Mouse (Mus musculus) CH12.LX (cell line): ENCODE measurements at regions not wholly inside any gene's neighbourhood (a gene's known extent, or its start where the extent isn't known, plus 50 kb on each side); places are given as distances from the start of the nearest gene placed in this dataset.

ENCODE experiments used
- DNase-seq: peaks from one replicate; pipeline ENCODE4 v3.0.0-alpha.2; 2013; ENCODE audit errors: extremely low read depth
- H3K27ac ChIP-seq: 2 replicates; pipeline ENCODE4 v1.5.1; 2012; ENCODE audit warnings: low read depth, mild to moderate bottlenecking, control low read depth, moderate library complexity; ENCODE audit not compliant: insufficient read depth
- H3K27me3 ChIP-seq: replicated peaks from 2 replicates; pipeline ENCODE3; 2012; ENCODE audit warnings: inconsistent platforms
- H3K36me3 ChIP-seq, 2 experiments: replicated peaks in 1 of 2; 2 replicates each; pipeline versions ENCODE3 to v1.6.1; 2012; ENCODE audit warnings: inconsistent platforms in 1 of 2, low read length in 1 of 2, mild to moderate bottlenecking in 1 of 2, mixed read lengths in 1 of 2, moderate library complexity in 1 of 2; ENCODE audit not compliant: control insufficient read depth in 1 of 2, insufficient read depth in 1 of 2
- H3K4me1 ChIP-seq, 2 experiments: 2 replicates each; pipeline ENCODE4 v1.6.1; 2012; ENCODE audit warnings: inconsistent platforms in 1 of 2, moderate library complexity in 1 of 2; ENCODE audit not compliant: insufficient read depth in 2 of 2, control insufficient read depth in 1 of 2
- H3K4me2 ChIP-seq: 2 replicates; pipeline ENCODE4 v1.6.1; 2012; ENCODE audit warnings: low read depth, mild to moderate bottlenecking, control low read depth; ENCODE audit not compliant: poor library complexity, insufficient read depth, severe bottlenecking
- H3K4me3 ChIP-seq, 3 experiments: fragments of 150-350 bp in 1 of 3; sonication (generic) in 1 of 3; replicated peaks in 1 of 3; 2 replicates each; pipeline versions ENCODE3 to v1.5.1; 2011 to 2012; ENCODE audit warnings: low read depth in 2 of 3, low read length in 2 of 3, mild to moderate bottlenecking in 2 of 3, moderate library complexity in 2 of 3, control low read depth in 1 of 3, improper control_type of control experiment in 1 of 3, inconsistent platforms in 1 of 3, mixed read lengths in 1 of 3; ENCODE audit not compliant: poor library complexity in 1 of 3
- H3K79me2 ChIP-seq: replicated peaks from 2 replicates; pipeline ENCODE4 v1.6.1; 2012; ENCODE audit warnings: mild to moderate bottlenecking, moderate library complexity; ENCODE audit not compliant: control insufficient read depth, poor library complexity, insufficient read depth, severe bottlenecking; ENCODE audit errors: extremely low read depth
- H3K9ac ChIP-seq: 2 replicates; pipeline ENCODE4 v1.6.1; 2012; ENCODE audit warnings: low read depth, mild to moderate bottlenecking, control low read depth, moderate library complexity; ENCODE audit not compliant: insufficient read depth
- H3K9me3 ChIP-seq: replicated peaks from 2 replicates; pipeline ENCODE3; 2012; ENCODE audit warnings: low read length, inconsistent platforms, mixed read lengths
- BHLHE40 ChIP-seq: IDR thresholded peaks from 2 replicates; pipeline ENCODE4 v1.6.1; 2011; ENCODE audit warnings: mild to moderate bottlenecking, low read depth, low read length, improper control_type of control experiment
- CHD1 ChIP-seq: IDR thresholded peaks from 2 replicates; pipeline ENCODE4 v1.6.1; 2012; ENCODE audit warnings: low read depth, low read length, improper control_type of control experiment, inconsistent platforms
- CHD2 ChIP-seq: IDR thresholded peaks from 2 replicates; pipeline ENCODE4 v1.6.1; 2011; ENCODE audit warnings: low read length, improper control_type of control experiment
- E2F4 ChIP-seq: IDR thresholded peaks from 2 replicates; pipeline ENCODE4 v1.6.1; 2011; ENCODE audit warnings: low read depth, low read length, improper control_type of control experiment; ENCODE audit not compliant: insufficient replicate concordance
- ELF1 ChIP-seq: IDR thresholded peaks from 2 replicates; pipeline ENCODE4 v1.6.1; 2014; ENCODE audit warnings: low read depth, mild to moderate bottlenecking, inconsistent platforms, low read length, improper control_type of control experiment
- ETS1 ChIP-seq: conservative IDR thresholded peaks from 2 replicates; pipeline ENCODE4 v1.6.1; 2012; ENCODE audit warnings: low read depth, mild to moderate bottlenecking, inconsistent platforms, low read length, improper control_type of control experiment, moderate library complexity
- GABPA ChIP-seq: IDR thresholded peaks from 2 replicates; pipeline ENCODE4 v1.6.1; 2012; ENCODE audit warnings: low read depth, low read length, improper control_type of control experiment, inconsistent platforms; ENCODE audit not compliant: insufficient replicate concordance
- HCFC1 ChIP-seq: IDR thresholded peaks from 2 replicates; pipeline ENCODE4 v1.6.1; 2012; ENCODE audit warnings: low read depth, mild to moderate bottlenecking, inconsistent platforms, low read length, improper control_type of control experiment
- IRF4 ChIP-seq: IDR thresholded peaks from 2 replicates; pipeline ENCODE4 v1.6.1; 2014; ENCODE audit warnings: low read depth, mild to moderate bottlenecking, inconsistent platforms, low read length, improper control_type of control experiment
- KAT2A ChIP-seq: IDR thresholded peaks from 2 replicates; pipeline ENCODE4 v1.6.1; 2012; ENCODE audit warnings: low read length, improper control_type of control experiment, inconsistent platforms; ENCODE audit not compliant: insufficient replicate concordance
- MAFK ChIP-seq: IDR thresholded peaks from 2 replicates; pipeline ENCODE4 v1.6.1; 2011; ENCODE audit warnings: low read length, improper control_type of control experiment; ENCODE audit not compliant: insufficient replicate concordance
- MAX ChIP-seq: IDR thresholded peaks from 2 replicates; pipeline ENCODE4 v1.6.1; 2011; ENCODE audit warnings: low read length, improper control_type of control experiment
- MAZ ChIP-seq: IDR thresholded peaks from 2 replicates; pipeline ENCODE4 v1.6.1; 2012; ENCODE audit warnings: low read depth, mild to moderate bottlenecking, inconsistent platforms, low read length, improper control_type of control experiment, moderate library complexity
- MEF2A ChIP-seq: IDR thresholded peaks from 2 replicates; pipeline ENCODE4 v1.6.1; 2014; ENCODE audit warnings: low read depth, mild to moderate bottlenecking, inconsistent platforms, low read length, improper control_type of control experiment, borderline replicate concordance
- MXI1 ChIP-seq: IDR thresholded peaks from 2 replicates; pipeline ENCODE4 v1.6.1; 2011; ENCODE audit warnings: mild to moderate bottlenecking, low read depth, low read length, improper control_type of control experiment
- MYC ChIP-seq: IDR thresholded peaks from 2 replicates; pipeline ENCODE4 v1.6.1; 2011; ENCODE audit warnings: low read depth, mild to moderate bottlenecking, improper control_type of control experiment, low read length
- NELFE ChIP-seq: IDR thresholded peaks from 2 replicates; pipeline ENCODE4 v1.6.1; 2011; ENCODE audit warnings: low read depth, low read length, improper control_type of control experiment
- POLR2A ChIP-seq: IDR thresholded peaks from 2 replicates; pipeline ENCODE4 v1.6.1; 2011; ENCODE audit warnings: low read depth, mild to moderate bottlenecking, improper control_type of control experiment, low read length
- RCOR1 ChIP-seq: conservative IDR thresholded peaks from 2 replicates; pipeline ENCODE4 v1.6.1; 2012; ENCODE audit warnings: low read depth, mild to moderate bottlenecking, inconsistent platforms, low read length, improper control_type of control experiment
- SIN3A ChIP-seq: IDR thresholded peaks from 2 replicates; pipeline ENCODE4 v1.6.1; 2012; ENCODE audit warnings: low read length, improper control_type of control experiment, inconsistent platforms
- TBP ChIP-seq: conservative IDR thresholded peaks from 2 replicates; pipeline ENCODE4 v1.6.1; 2011; ENCODE audit warnings: low read depth, low read length, improper control_type of control experiment
- TCF12 ChIP-seq: IDR thresholded peaks from 2 replicates; pipeline ENCODE4 v1.6.1; 2014; ENCODE audit warnings: low read depth, mild to moderate bottlenecking, inconsistent platforms, low read length, improper control_type of control experiment
- USF2 ChIP-seq: conservative IDR thresholded peaks from 2 replicates; pipeline ENCODE4 v1.6.1; 2011; ENCODE audit warnings: low read depth, low read length, improper control_type of control experiment
- ZC3H11A ChIP-seq: IDR thresholded peaks from 2 replicates; pipeline ENCODE4 v1.6.1; 2012; ENCODE audit warnings: low read depth, mild to moderate bottlenecking, inconsistent platforms, low read length, improper control_type of control experiment
- ZKSCAN1 ChIP-seq: IDR thresholded peaks from 2 replicates; pipeline ENCODE4 v1.6.1; 2012; ENCODE audit warnings: low read depth, inconsistent platforms, low read length, improper control_type of control experiment, borderline replicate concordance
- ZMIZ1 ChIP-seq: IDR thresholded peaks from 2 replicates; pipeline ENCODE4 v1.6.1; 2012; ENCODE audit warnings: low read depth, mild to moderate bottlenecking, inconsistent platforms, low read length, improper control_type of control experiment
- ZNF384 ChIP-seq: IDR thresholded peaks from 2 replicates; pipeline ENCODE4 v1.6.1; 2012; ENCODE audit warnings: low read depth, low read length, improper control_type of control experiment, inconsistent platforms
- dilution Hi-C: fragments of 300-500 bp; cut with MboI; formaldehyde crosslinking; loops from 2 replicates; pipeline ENCODE4 v1.14.3; 2020; ENCODE audit warnings: low sequenced_read_pairs; ENCODE audit not compliant: extremely low pct_unique_long_range_greater_than_20kb, extremely low pct_ligation_motif_present
- in situ Hi-C: fragments of 300-500 bp; cut with MboI; formaldehyde crosslinking; loops from 3 replicates; pipeline ENCODE4 v1.14.3; 2019; ENCODE audit warnings: low sequenced_read_pairs, low pct_ligation_motif_present, low pct_unique_long_range_greater_than_20kb, mixed read lengths

DNA sequence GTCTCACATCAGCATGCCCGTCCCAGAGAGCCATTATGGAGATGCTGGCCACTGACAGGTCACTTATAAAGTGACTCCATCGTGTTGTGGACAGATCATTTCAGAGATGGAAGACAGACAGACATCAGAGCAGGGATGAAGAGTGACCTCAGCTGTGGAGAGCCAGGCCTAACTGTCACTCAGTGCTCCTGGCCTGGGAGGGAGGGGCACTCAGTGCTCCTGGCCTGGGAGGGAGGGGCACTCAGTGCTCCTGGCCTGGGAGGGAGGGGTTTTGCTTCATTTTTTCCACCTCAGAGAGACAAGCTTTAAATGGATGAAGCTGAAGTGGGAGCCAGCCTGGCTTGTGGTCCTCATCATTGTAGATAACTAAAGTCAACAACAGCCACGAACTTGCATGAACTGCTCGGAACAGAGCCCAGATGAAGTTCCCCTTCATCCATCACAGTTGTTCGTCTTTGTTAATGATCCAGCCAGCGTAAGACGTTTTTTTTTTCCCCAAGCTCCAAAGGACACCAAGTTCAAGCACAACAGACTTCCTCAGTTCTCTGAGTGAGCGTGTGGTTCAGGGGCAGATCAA is 96.7 kb upstream of the S1pr3 start:
- H3K27me3 ChIP-seq: no peaks in the 10 kb centered on the region
- DNase-seq: no peak
- no peak overlapping the region for H3K9ac ChIP-seq
- H3K27ac ChIP-seq: no peak overlapping the region
- peaks cover 6% of the 10 kb centered on the region for H3K9me3 ChIP-seq
- H3K4me3 ChIP-seq: no peak overlapping the region
- H3K4me1 ChIP-seq: peaks cover 20 to 45% of the 10 kb centered on the region in 2 experiments
- no peak overlapping the region for H3K4me2 ChIP-seq
- TF ChIP-seq CHD2 (no peak), ZMIZ1 (no peak), BHLHE40 (no peak), MYC (no peak), ZKSCAN1 (no peak), HCFC1 (no peak), GABPA (no peak), ELF1 (no peak), ETS1 (no peak), USF2 (no peak), MXI1 (no peak), MAFK (no peak), CHD1 (no peak), E2F4 (no peak), ZC3H11A (no peak), MEF2A (no peak), TBP (no peak)
- in situ Hi-C loops (loop anchor here (25.0 kb wide), 1 partner anchor 374 kb away; no protein-coding TSS in a partner anchor), dilution Hi-C loops (no loop called here)
- H3K36me3 ChIP-seq: no peaks in the 10 kb centered on the region
- H3K79me2 ChIP-seq: no peaks in the 10 kb centered on the region

DNA sequence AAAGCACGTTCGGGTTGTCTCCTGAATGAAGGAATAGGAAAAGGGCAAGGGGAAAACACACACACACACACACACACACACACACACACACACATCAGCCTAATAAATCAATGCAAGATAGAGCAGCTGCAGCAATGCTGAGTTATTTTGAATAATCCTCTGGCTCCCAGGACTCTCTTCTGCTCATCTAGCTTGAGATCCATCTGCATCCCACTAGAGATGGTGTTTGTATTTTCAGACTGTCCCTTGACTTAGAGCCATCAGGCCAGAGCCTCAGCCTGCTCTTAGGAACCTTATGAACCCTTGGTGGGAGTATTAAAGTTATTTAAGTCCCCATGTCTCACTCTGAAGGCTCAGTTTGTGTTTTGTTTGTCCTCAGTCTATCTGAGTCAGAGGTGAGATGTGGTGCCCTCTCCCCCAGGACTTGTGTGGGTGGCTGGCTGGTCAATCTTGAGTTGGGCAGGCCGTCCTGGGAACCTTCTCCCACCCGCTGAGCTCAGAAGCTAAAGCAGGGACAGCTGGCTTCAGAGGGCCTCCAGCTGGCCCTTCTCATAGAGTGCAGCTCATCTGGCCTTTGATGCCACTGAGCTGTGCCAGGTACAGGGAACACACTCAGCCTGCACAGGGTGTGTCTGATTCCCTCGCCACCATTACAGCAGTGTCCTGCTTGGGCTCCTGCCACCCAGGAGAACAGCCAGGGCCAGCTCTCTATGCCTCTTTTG is 95.1 kb upstream of the S1pr3 start:
- no peak for DNase-seq
- no peak overlapping the region for H3K9ac ChIP-seq
- H3K36me3 ChIP-seq: no peaks in the 10 kb centered on the region
- no peak overlapping the region for H3K4me3 ChIP-seq
- TF ChIP-seq GABPA (no peak), MAX (no peak), MAZ (no peak), POLR2A (no peak), NELFE (no peak), RCOR1 (no peak), TCF12 (no peak), ZKSCAN1 (no peak), IRF4 (no peak), KAT2A (no peak), ETS1 (no peak), CHD1 (no peak), ZNF384 (no peak), MXI1 (no peak), BHLHE40 (no peak), SIN3A (no peak)
- dilution Hi-C loops: no loop called here
- no peaks in the 10 kb centered on the region for H3K27me3 ChIP-seq
- in situ Hi-C loops: loop anchor here (25.0 kb wide), 1 partner anchor 376 kb away; no protein-coding TSS in a partner anchor
- no peak overlapping the region for H3K4me2 ChIP-seq
- H3K4me1 ChIP-seq: peaks cover 20 to 37% of the 10 kb centered on the region in 2 experiments
- peaks cover 12% of the 10 kb centered on the region for H3K9me3 ChIP-seq
- no peaks in the 10 kb centered on the region for H3K79me2 ChIP-seq
- H3K27ac ChIP-seq: no peak overlapping the region
